Mouse (Mus musculus) bone marrow macrophage, adult 2 months (primary cell): ENCODE results near the gene Gm20867. TPM values are rescaled to one million over a fixed set of nuclear protein-coding genes. Genes with fewer than 3 reads are reported as not detected.
"Not testable (repeated sequence)": the region's sequence is repeated elsewhere in the genome, so short reads cannot be mapped to it uniquely, and the experiment has no call there.

Experiments
- H3K27ac ChIP-seq: 2 replicates; pipeline ENCODE4 v1.5.1; 2012; ENCODE audit warnings: low read depth, low read length; ENCODE audit not compliant: insufficient read depth
- H3K4me1 ChIP-seq: 2 replicates; pipeline ENCODE4 v1.6.1; 2012; ENCODE audit warnings: low read length; ENCODE audit not compliant: control insufficient read depth, insufficient read depth
- H3K4me3 ChIP-seq: 2 replicates; pipeline ENCODE4 v1.5.1; 2012; ENCODE audit warnings: mild to moderate bottlenecking, low read length, moderate library complexity; ENCODE audit not compliant: insufficient read depth
- polyA plus RNA-seq: library from polyadenylated mRNA; stranded (reverse); fragments of >200 nt; gene quantifications from 2 replicates; pipeline ENCODE4 v1.2.4, GENCODE M21; 2012; ENCODE audit not compliant: missing spikeins, insufficient read depth, insufficient read length

Gene Gm20867
- polyA plus RNA-seq, result not detected in 2 replicates

- H3K27ac ChIP-seq, H3K4me1 ChIP-seq, H3K4me3 ChIP-seq: not testable (repeated sequence)
These were observed at the start of gene Gm20867 for GRCm38 (mm10) chrY:77963104-77963503. TSS of gene Gm20867 (minus strand) at chrY:77963204.

Other genes with a start within 250 kb of the Gm20867 start
- not detected in 2 replicates for gene Gm29564, start 249.8 kb upstream of the Gm20867 start, polyA plus RNA-seq